Mouse (Mus musculus) midbrain, embryonic 11.5 days (tissue): ENCODE measurements around the gene Nek4. TPM values are rescaled to one million over a fixed set of nuclear protein-coding genes. Genes with fewer than 3 reads are reported as not detected.

Source experiments
- ATAC-seq: fragments of 200-750 bp; cut with Nextera tagmentation; 2 replicates; pipeline ENCODE4 v1.8.0; 2017; ENCODE audit warnings: moderate TSS enrichment, moderate library complexity; ENCODE audit not compliant: low FRiP score
- DNase-seq: peaks from one replicate; pipeline ENCODE4 v3.0.0; 2015; ENCODE audit warnings: low spot score; ENCODE audit errors: missing footprints
- H3K27ac ChIP-seq: fragments of 300-500 bp; sonication (generic); 2 replicates; pipeline ENCODE4 v1.5.1; 2014; ENCODE audit warnings: low read depth, low read length
- H3K27me3 ChIP-seq: fragments of 300-500 bp; sonication (generic); 2 replicates; pipeline ENCODE4 v1.6.1; 2014; ENCODE audit warnings: mild to moderate bottlenecking, low read length, moderate library complexity, mixed read lengths; ENCODE audit not compliant: control insufficient read depth, insufficient read depth
- H3K36me3 ChIP-seq: fragments of 300-500 bp; sonication (generic); 2 replicates; pipeline ENCODE4 v1.6.1; 2014; ENCODE audit warnings: mild to moderate bottlenecking, low read length, moderate library complexity, mixed read lengths; ENCODE audit not compliant: control insufficient read depth, insufficient read depth
- H3K4me1 ChIP-seq: fragments of 300-500 bp; sonication (generic); 2 replicates; pipeline ENCODE4 v1.6.1; 2014; ENCODE audit warnings: low read length; ENCODE audit not compliant: control insufficient read depth, insufficient read depth
- H3K4me2 ChIP-seq: fragments of 300-500 bp; sonication (generic); 2 replicates; pipeline ENCODE4 v1.6.1; 2014; ENCODE audit warnings: mild to moderate bottlenecking, moderate library complexity
- H3K4me3 ChIP-seq: fragments of 300-500 bp; sonication (generic); 2 replicates; pipeline ENCODE4 v1.5.1; 2014; ENCODE audit warnings: low read depth, low read length
- H3K9ac ChIP-seq: fragments of 300-500 bp; sonication (generic); 2 replicates; pipeline ENCODE4 v1.6.1; 2014; ENCODE audit warnings: low read length
- H3K9me3 ChIP-seq: fragments of 300-500 bp; sonication (generic); 2 replicates; pipeline ENCODE4 v1.6.1; 2016; ENCODE audit warnings: low read length; ENCODE audit not compliant: control insufficient read depth
- WGBS: fragments of 180-500 bp; shearing (Covaris S2); extraction: QIAGEN DNeasy Blood & Tissue Kit; methylation state at CpG from one replicate; pipeline ENCODE4 v1.1.7; 2014; 5-methylcytosine and 5-hydroxymethylcytosine counted together
- polyA plus RNA-seq: library from polyadenylated mRNA; unstranded; fragments of >200 nt; fragmentation: Nextera tagmentation; extraction: Ambion mirVana; gene quantifications from 2 replicates; pipeline ENCODE4 v1.2.1, GENCODE M21; 2014

Gene Nek4
- polyA plus RNA-seq, 1 experiment from 2014 or later = 19.2 TPM

GRCm38 (mm10) chr14:30944745-30945144 lies 6.4 kb upstream of the Nek4 start:
- Histone ChIP-seq H3K4me1 (no peaks in the 10 kb centered on the region), H3K27ac (no peak overlapping the region), H3K9ac (no peak overlapping the region), H3K36me3 (no peaks in the 10 kb centered on the region), H3K4me2 (no peak overlapping the region), H3K9me3 (no peaks in the 10 kb centered on the region), H3K4me3 (no peak overlapping the region), H3K27me3 (no peaks in the 10 kb centered on the region)
- DNase-seq (no peak), ATAC-seq (no peak)
- WGBS = 76% methylated on average over 2 of the region's 2 CpGs

- WGBS = 97% methylated on average over 10 of the region's 10 CpGs
- Histone ChIP-seq H3K4me3 (no peak overlapping the region), H3K27ac (no peak overlapping the region), H3K36me3 (no peaks in the 10 kb centered on the region), H3K9ac (no peak overlapping the region), H3K27me3 (no peaks in the 10 kb centered on the region), H3K4me1 (peaks cover 7% of the 10 kb centered on the region), H3K9me3 (no peaks in the 10 kb centered on the region), H3K4me2 (no peak overlapping the region)
- no peak for DNase-seq
- no peak for ATAC-seq
These were observed 1.2 kb upstream of the Nek4 start for GRCm38 (mm10) chr14:30949986-30950385.

- Histone ChIP-seq H3K9ac (no peak overlapping the region), H3K36me3 (no peaks in the 10 kb centered on the region), H3K27ac (no peak overlapping the region), H3K27me3 (no peaks in the 10 kb centered on the region), H3K4me3 (no peak overlapping the region), H3K4me1 (no peaks in the 10 kb centered on the region), H3K9me3 (no peaks in the 10 kb centered on the region), H3K4me2 (no peak overlapping the region)
- ATAC-seq (no peak), DNase-seq (no peak)
- WGBS = 85% methylated on average over 2 of the region's 2 CpGs
These were observed 7.3 kb downstream of the Nek4 start for GRCm38 (mm10) chr14:30958517-30958916.

GRCm38 (mm10) chr14:30959031-30959430 lies 7.9 kb downstream of the Nek4 start:
- DNase-seq (no peak), ATAC-seq (no peak)
- Histone ChIP-seq H3K36me3 (no peaks in the 10 kb centered on the region), H3K27ac (no peak overlapping the region), H3K9me3 (no peaks in the 10 kb centered on the region), H3K4me1 (no peaks in the 10 kb centered on the region), H3K4me3 (no peak overlapping the region), H3K9ac (no peak overlapping the region), H3K4me2 (no peak overlapping the region), H3K27me3 (no peaks in the 10 kb centered on the region)
- WGBS = 91% methylated on average over 4 of the region's 4 CpGs

- Histone ChIP-seq H3K4me2 (no peak overlapping the region), H3K4me1 (no peaks in the 10 kb centered on the region), H3K27me3 (no peaks in the 10 kb centered on the region), H3K4me3 (no peak overlapping the region), H3K27ac (no peak overlapping the region), H3K9me3 (no peaks in the 10 kb centered on the region), H3K36me3 (no peaks in the 10 kb centered on the region), H3K9ac (no peak overlapping the region)
- ATAC-seq = no peak
- 94% methylated on average over 1 of the region's 1 CpGs for WGBS
- DNase-seq = no peak
These were observed 9.2 kb downstream of the Nek4 start for GRCm38 (mm10) chr14:30960366-30960765.

- DNase-seq (no peak), ATAC-seq (no peak)
- Histone ChIP-seq H3K9me3 (no peaks in the 10 kb centered on the region), H3K4me2 (no peak overlapping the region), H3K36me3 (peaks cover 3% of the 10 kb centered on the region; the same call in 1 of the 2 replicates), H3K4me3 (no peak overlapping the region), H3K4me1 (no peaks in the 10 kb centered on the region), H3K9ac (no peak overlapping the region), H3K27ac (no peak overlapping the region; the same call in 1 of the 2 replicates), H3K27me3 (no peaks in the 10 kb centered on the region)
- WGBS = 72% methylated on average over 6 of the region's 6 CpGs
These were observed 23.0 kb downstream of the Nek4 start for GRCm38 (mm10) chr14:30974204-30974603.

GRCm38 (mm10) chr14:30976222-30976621 lies 25.0 kb downstream of the Nek4 start:
- no peak overlapping the region for H3K4me2 ChIP-seq
- no peaks in the 10 kb centered on the region for H3K27me3 ChIP-seq
- no peak overlapping the region for H3K4me3 ChIP-seq
- H3K36me3 ChIP-seq = 0 out of 2 replicates have a peak, but pooled peaks cover 3% of the 10 kb centered on the region
- no peak overlapping the region for H3K9ac ChIP-seq
- WGBS = 87% methylated on average over 3 of the region's 3 CpGs
- no peak overlapping the region for H3K27ac ChIP-seq
- H3K4me1 ChIP-seq = no peaks in the 10 kb centered on the region
- no peaks in the 10 kb centered on the region for H3K9me3 ChIP-seq
- ATAC-seq = no peak
- no peak for DNase-seq

- peaks cover 6% of the 10 kb centered on the region for H3K4me1 ChIP-seq
- no peak overlapping the region for H3K4me3 ChIP-seq
- no peak for DNase-seq
- no peak overlapping the region for H3K4me2 ChIP-seq
- no peaks in the 10 kb centered on the region for H3K27me3 ChIP-seq
- no peak overlapping the region for H3K27ac ChIP-seq
- ATAC-seq = no peak
- H3K9me3 ChIP-seq = no peaks in the 10 kb centered on the region
- no peak overlapping the region for H3K9ac ChIP-seq
- no peaks in the 10 kb centered on the region for H3K36me3 ChIP-seq
These were observed 45.2 kb downstream of the Nek4 start for GRCm38 (mm10) chr14:30996417-30996816.

- H3K4me2 ChIP-seq = peak overlapping the region; percentile 85
- H3K9me3 ChIP-seq = no peaks in the 10 kb centered on the region
- no peak overlapping the region for H3K27ac ChIP-seq
- peak overlapping the region; percentile 93 for H3K4me3 ChIP-seq
- DNase-seq = peak; percentile 81
- H3K36me3 ChIP-seq = no peaks in the 10 kb centered on the region
- peaks cover 11% of the 10 kb centered on the region for H3K4me1 ChIP-seq
- H3K27me3 ChIP-seq = no peaks in the 10 kb centered on the region
- 69% methylated on average over 10 of the region's 10 CpGs for WGBS
- peak overlapping the region; percentile 91 for H3K9ac ChIP-seq
- ATAC-seq = no peak
These were observed 49.2 kb downstream of the Nek4 start for GRCm38 (mm10) chr14:31000356-31000755.
